Mouse (Mus musculus) thymus, postnatal 4 days (tissue): ENCODE results near the gene Serpina16.
"Not testable (repeated sequence)": the region's sequence is repeated elsewhere in the genome, so short reads cannot be mapped to it uniquely, and the experiment has no call there.

ENCODE experiments used
- DNase-seq: peaks from one replicate; pipeline ENCODE4 v3.0.0; 2021

Gene Serpina16

GRCm38 (mm10) chr12:103676039-103676438 is at the start of gene Serpina16:
Gene Serpina16 (minus strand): TSS chr12:103676139.
- DNase-seq, result no peak

- DNase-seq, result no peak
These were observed 35.6 kb upstream of the Serpina16 start for GRCm38 (mm10) chr12:103711537-103711936.

- DNase-seq, result no peak
These were observed 34.5 kb upstream of the Serpina16 start for GRCm38 (mm10) chr12:103710405-103710804.

GRCm38 (mm10) chr12:103706113-103706512 is 30.2 kb upstream of the Serpina16 start:
- no peak for DNase-seq

- DNase-seq, result no peak
These were observed 29.6 kb upstream of the Serpina16 start for GRCm38 (mm10) chr12:103705547-103705946.

- no peak for DNase-seq
These were observed 24.3 kb upstream of the Serpina16 start for GRCm38 (mm10) chr12:103700144-103700750.

- no peak for DNase-seq
These were observed 19.5 kb upstream of the Serpina16 start, which contains the start of gene Serpina1f for GRCm38 (mm10) chr12:103695429-103695828. Gene Serpina1f (minus strand): TSS chr12:103695529.

GRCm38 (mm10) chr12:103688221-103688814 is 12.4 kb upstream of the Serpina16 start:
- no peak for DNase-seq

GRCm38 (mm10) chr12:103687021-103687420 is 11.1 kb upstream of the Serpina16 start:
- no peak for DNase-seq

- no peak for DNase-seq
These were observed 10.1 kb upstream of the Serpina16 start for GRCm38 (mm10) chr12:103686050-103686449.

- no peak for DNase-seq
These were observed 9.4 kb upstream of the Serpina16 start for GRCm38 (mm10) chr12:103685386-103685785.

- DNase-seq, result no peak
These were observed 7.8 kb upstream of the Serpina16 start for GRCm38 (mm10) chr12:103683775-103684174.

- DNase-seq, result no peak
These were observed 5.8 kb upstream of the Serpina16 start for GRCm38 (mm10) chr12:103681739-103682138.

GRCm38 (mm10) chr12:103681169-103681568 is 5.2 kb upstream of the Serpina16 start:
- DNase-seq, result no peak

GRCm38 (mm10) chr12:103679853-103680252 is 3.9 kb upstream of the Serpina16 start:
- not testable (repeated sequence) for DNase-seq

- DNase-seq, result no peak
These were observed 2.8 kb downstream of the Serpina16 start for GRCm38 (mm10) chr12:103673179-103673578.

- DNase-seq, result no peak
These were observed 4.5 kb downstream of the Serpina16 start for GRCm38 (mm10) chr12:103671483-103671882.

- DNase-seq, result no peak
These were observed 5.0 kb downstream of the Serpina16 start for GRCm38 (mm10) chr12:103670964-103671363.

- DNase-seq, result no peak
These were observed 5.6 kb downstream of the Serpina16 start for GRCm38 (mm10) chr12:103670344-103670743.

- DNase-seq, result no peak
These were observed 10.7 kb downstream of the Serpina16 start for GRCm38 (mm10) chr12:103665286-103665685.

GRCm38 (mm10) chr12:103662053-103662452 is 13.9 kb downstream of the Serpina16 start:
- not testable (repeated sequence) for DNase-seq

GRCm38 (mm10) chr12:103660076-103660475 is 15.9 kb downstream of the Serpina16 start:
- DNase-seq, result no peak

GRCm38 (mm10) chr12:103659171-103659570 is 16.8 kb downstream of the Serpina16 start:
- no peak for DNase-seq

GRCm38 (mm10) chr12:103657991-103658390 is 17.9 kb downstream of the Serpina16 start:
- DNase-seq, result no peak
